Mouse (Mus musculus) CH12.LX (cell line): ENCODE measurements around the gene AI854703. TPM values are rescaled to one million over a fixed set of nuclear protein-coding genes. Genes with fewer than 3 reads are reported as not detected.

Experiments used
- DNase-seq: peaks from one replicate; pipeline ENCODE4 v3.0.0-alpha.2; 2013; ENCODE audit errors: extremely low read depth
- H3K27ac ChIP-seq: 2 replicates; pipeline ENCODE4 v1.5.1; 2012; ENCODE audit warnings: low read depth, mild to moderate bottlenecking, control low read depth, moderate library complexity; ENCODE audit not compliant: insufficient read depth
- H3K27me3 ChIP-seq: replicated peaks from 2 replicates; pipeline ENCODE3; 2012; ENCODE audit warnings: inconsistent platforms
- H3K36me3 ChIP-seq, 2 experiments: replicated peaks in 1 of 2; 2 replicates each; pipeline versions ENCODE3 to v1.6.1; 2012; ENCODE audit warnings: inconsistent platforms in 1 of 2, low read length in 1 of 2, mild to moderate bottlenecking in 1 of 2, mixed read lengths in 1 of 2, moderate library complexity in 1 of 2; ENCODE audit not compliant: control insufficient read depth in 1 of 2, insufficient read depth in 1 of 2
- H3K4me1 ChIP-seq, 2 experiments: 2 replicates each; pipeline ENCODE4 v1.6.1; 2012; ENCODE audit warnings: inconsistent platforms in 1 of 2, moderate library complexity in 1 of 2; ENCODE audit not compliant: insufficient read depth in 2 of 2, control insufficient read depth in 1 of 2
- H3K4me2 ChIP-seq: 2 replicates; pipeline ENCODE4 v1.6.1; 2012; ENCODE audit warnings: low read depth, mild to moderate bottlenecking, control low read depth; ENCODE audit not compliant: poor library complexity, insufficient read depth, severe bottlenecking
- H3K4me3 ChIP-seq, 3 experiments: fragments of 150-350 bp in 1 of 3; sonication (generic) in 1 of 3; replicated peaks in 1 of 3; 2 replicates each; pipeline versions ENCODE3 to v1.5.1; 2011 to 2012; ENCODE audit warnings: low read depth in 2 of 3, low read length in 2 of 3, mild to moderate bottlenecking in 2 of 3, moderate library complexity in 2 of 3, control low read depth in 1 of 3, improper control_type of control experiment in 1 of 3, inconsistent platforms in 1 of 3, mixed read lengths in 1 of 3; ENCODE audit not compliant: poor library complexity in 1 of 3
- H3K79me2 ChIP-seq: replicated peaks from 2 replicates; pipeline ENCODE4 v1.6.1; 2012; ENCODE audit warnings: mild to moderate bottlenecking, moderate library complexity; ENCODE audit not compliant: control insufficient read depth, poor library complexity, insufficient read depth, severe bottlenecking; ENCODE audit errors: extremely low read depth
- H3K9ac ChIP-seq: 2 replicates; pipeline ENCODE4 v1.6.1; 2012; ENCODE audit warnings: low read depth, mild to moderate bottlenecking, control low read depth, moderate library complexity; ENCODE audit not compliant: insufficient read depth
- H3K9me3 ChIP-seq: replicated peaks from 2 replicates; pipeline ENCODE3; 2012; ENCODE audit warnings: low read length, inconsistent platforms, mixed read lengths
- BHLHE40 ChIP-seq: IDR thresholded peaks from 2 replicates; pipeline ENCODE4 v1.6.1; 2011; ENCODE audit warnings: mild to moderate bottlenecking, low read depth, low read length, improper control_type of control experiment
- CTCF ChIP-seq, 2 experiments: IDR thresholded peaks in 1 of 2; conservative IDR thresholded peaks in 1 of 2; 2 replicates each; pipeline ENCODE4 v1.5.1; 2011 to 2012; ENCODE audit warnings: low read depth in 2 of 2, low read length in 2 of 2, improper control_type of control experiment in 1 of 2, inconsistent platforms in 1 of 2, mild to moderate bottlenecking in 1 of 2, moderate library complexity in 1 of 2
- E2F4 ChIP-seq: IDR thresholded peaks from 2 replicates; pipeline ENCODE4 v1.6.1; 2011; ENCODE audit warnings: low read depth, low read length, improper control_type of control experiment; ENCODE audit not compliant: insufficient replicate concordance
- ELF1 ChIP-seq: IDR thresholded peaks from 2 replicates; pipeline ENCODE4 v1.6.1; 2014; ENCODE audit warnings: low read depth, mild to moderate bottlenecking, inconsistent platforms, low read length, improper control_type of control experiment
- ETS1 ChIP-seq: conservative IDR thresholded peaks from 2 replicates; pipeline ENCODE4 v1.6.1; 2012; ENCODE audit warnings: low read depth, mild to moderate bottlenecking, inconsistent platforms, low read length, improper control_type of control experiment, moderate library complexity
- GABPA ChIP-seq: IDR thresholded peaks from 2 replicates; pipeline ENCODE4 v1.6.1; 2012; ENCODE audit warnings: low read depth, low read length, improper control_type of control experiment, inconsistent platforms; ENCODE audit not compliant: insufficient replicate concordance
- HCFC1 ChIP-seq: IDR thresholded peaks from 2 replicates; pipeline ENCODE4 v1.6.1; 2012; ENCODE audit warnings: low read depth, mild to moderate bottlenecking, inconsistent platforms, low read length, improper control_type of control experiment
- IRF4 ChIP-seq: IDR thresholded peaks from 2 replicates; pipeline ENCODE4 v1.6.1; 2014; ENCODE audit warnings: low read depth, mild to moderate bottlenecking, inconsistent platforms, low read length, improper control_type of control experiment
- JUN ChIP-seq: IDR thresholded peaks from 2 replicates; pipeline ENCODE4 v1.6.1; 2011; ENCODE audit warnings: low read depth, mild to moderate bottlenecking, low read length, improper control_type of control experiment, moderate library complexity; ENCODE audit not compliant: insufficient read depth
- JUND ChIP-seq: conservative IDR thresholded peaks from 2 replicates; pipeline ENCODE4 v1.6.1; 2011; ENCODE audit warnings: low read depth, low read length, improper control_type of control experiment
- KAT2A ChIP-seq: IDR thresholded peaks from 2 replicates; pipeline ENCODE4 v1.6.1; 2012; ENCODE audit warnings: low read length, improper control_type of control experiment, inconsistent platforms; ENCODE audit not compliant: insufficient replicate concordance
- MAFK ChIP-seq: IDR thresholded peaks from 2 replicates; pipeline ENCODE4 v1.6.1; 2011; ENCODE audit warnings: low read length, improper control_type of control experiment; ENCODE audit not compliant: insufficient replicate concordance
- MAX ChIP-seq: IDR thresholded peaks from 2 replicates; pipeline ENCODE4 v1.6.1; 2011; ENCODE audit warnings: low read length, improper control_type of control experiment
- MAZ ChIP-seq: IDR thresholded peaks from 2 replicates; pipeline ENCODE4 v1.6.1; 2012; ENCODE audit warnings: low read depth, mild to moderate bottlenecking, inconsistent platforms, low read length, improper control_type of control experiment, moderate library complexity
- MXI1 ChIP-seq: IDR thresholded peaks from 2 replicates; pipeline ENCODE4 v1.6.1; 2011; ENCODE audit warnings: mild to moderate bottlenecking, low read depth, low read length, improper control_type of control experiment
- MYC ChIP-seq: IDR thresholded peaks from 2 replicates; pipeline ENCODE4 v1.6.1; 2011; ENCODE audit warnings: low read depth, mild to moderate bottlenecking, improper control_type of control experiment, low read length
- NRF1 ChIP-seq: IDR thresholded peaks from 2 replicates; pipeline ENCODE4 v1.6.1; 2014; ENCODE audit warnings: low read depth, mild to moderate bottlenecking, inconsistent platforms, low read length, improper control_type of control experiment, moderate library complexity
- PAX5 ChIP-seq: IDR thresholded peaks from 2 replicates; pipeline ENCODE4 v1.6.1; 2012; ENCODE audit warnings: low read length, inconsistent platforms, mixed read lengths
- POLR2A ChIP-seq: IDR thresholded peaks from 2 replicates; pipeline ENCODE4 v1.6.1; 2011; ENCODE audit warnings: low read depth, mild to moderate bottlenecking, improper control_type of control experiment, low read length
- POLR2AphosphoS2 ChIP-seq: IDR thresholded peaks from 2 replicates; pipeline ENCODE4 v1.6.1; 2011; ENCODE audit warnings: low read depth, low read length, improper control_type of control experiment
- RAD21 ChIP-seq: IDR thresholded peaks from 2 replicates; pipeline ENCODE4 v1.6.1; 2011; ENCODE audit warnings: low read depth, mild to moderate bottlenecking, low read length, improper control_type of control experiment, moderate library complexity
- RCOR1 ChIP-seq: conservative IDR thresholded peaks from 2 replicates; pipeline ENCODE4 v1.6.1; 2012; ENCODE audit warnings: low read depth, mild to moderate bottlenecking, inconsistent platforms, low read length, improper control_type of control experiment
- SIN3A ChIP-seq: IDR thresholded peaks from 2 replicates; pipeline ENCODE4 v1.6.1; 2012; ENCODE audit warnings: low read length, improper control_type of control experiment, inconsistent platforms
- SMC3 ChIP-seq: IDR thresholded peaks from 2 replicates; pipeline ENCODE4 v1.6.1; 2011; ENCODE audit warnings: low read depth, low read length, improper control_type of control experiment
- TBP ChIP-seq: conservative IDR thresholded peaks from 2 replicates; pipeline ENCODE4 v1.6.1; 2011; ENCODE audit warnings: low read depth, low read length, improper control_type of control experiment
- TCF12 ChIP-seq: IDR thresholded peaks from 2 replicates; pipeline ENCODE4 v1.6.1; 2014; ENCODE audit warnings: low read depth, mild to moderate bottlenecking, inconsistent platforms, low read length, improper control_type of control experiment
- UBTF ChIP-seq: IDR thresholded peaks from 2 replicates; pipeline ENCODE4 v1.6.1; 2012; ENCODE audit warnings: low read depth, mild to moderate bottlenecking, inconsistent platforms, low read length, improper control_type of control experiment, moderate library complexity
- USF1 ChIP-seq: IDR thresholded peaks from 2 replicates; pipeline ENCODE4 v1.6.1; 2014; ENCODE audit warnings: low read depth, mild to moderate bottlenecking, inconsistent platforms, low read length, improper control_type of control experiment
- USF2 ChIP-seq: conservative IDR thresholded peaks from 2 replicates; pipeline ENCODE4 v1.6.1; 2011; ENCODE audit warnings: low read depth, low read length, improper control_type of control experiment
- ZC3H11A ChIP-seq: IDR thresholded peaks from 2 replicates; pipeline ENCODE4 v1.6.1; 2012; ENCODE audit warnings: low read depth, mild to moderate bottlenecking, inconsistent platforms, low read length, improper control_type of control experiment
- ZKSCAN1 ChIP-seq: IDR thresholded peaks from 2 replicates; pipeline ENCODE4 v1.6.1; 2012; ENCODE audit warnings: low read depth, inconsistent platforms, low read length, improper control_type of control experiment, borderline replicate concordance
- ZMIZ1 ChIP-seq: IDR thresholded peaks from 2 replicates; pipeline ENCODE4 v1.6.1; 2012; ENCODE audit warnings: low read depth, mild to moderate bottlenecking, inconsistent platforms, low read length, improper control_type of control experiment
- ZNF384 ChIP-seq: IDR thresholded peaks from 2 replicates; pipeline ENCODE4 v1.6.1; 2012; ENCODE audit warnings: low read depth, low read length, improper control_type of control experiment, inconsistent platforms
- dilution Hi-C: fragments of 300-500 bp; cut with MboI; formaldehyde crosslinking; loops from 2 replicates; pipeline ENCODE4 v1.14.3; 2020; ENCODE audit warnings: low sequenced_read_pairs; ENCODE audit not compliant: extremely low pct_unique_long_range_greater_than_20kb, extremely low pct_ligation_motif_present
- in situ Hi-C: fragments of 300-500 bp; cut with MboI; formaldehyde crosslinking; loops from 3 replicates; pipeline ENCODE4 v1.14.3; 2019; ENCODE audit warnings: low sequenced_read_pairs, low pct_ligation_motif_present, low pct_unique_long_range_greater_than_20kb, mixed read lengths
- polyA plus RNA-seq: library from polyadenylated mRNA; unstranded; fragments of >175 nt; gene quantifications from 2 replicates; pipeline ENCODE4 v1.2.1, GENCODE M21; 2012; ENCODE audit warnings: low read depth; ENCODE audit not compliant: insufficient read length
- total RNA-seq, 2 experiments: library from RNA; depleted of rRNA; stranded (reverse); fragments of 300-350 nt in 1 of 2; fragments of >200 nt in 1 of 2; gene quantifications; 2 replicates each; pipeline ENCODE4 v1.2.3; 2012 to 2014

The AI854703 gene
- total and polyA plus RNA-seq, 3 experiments = 2.1 to 5.3 (median 4.8) TPM

DNA sequence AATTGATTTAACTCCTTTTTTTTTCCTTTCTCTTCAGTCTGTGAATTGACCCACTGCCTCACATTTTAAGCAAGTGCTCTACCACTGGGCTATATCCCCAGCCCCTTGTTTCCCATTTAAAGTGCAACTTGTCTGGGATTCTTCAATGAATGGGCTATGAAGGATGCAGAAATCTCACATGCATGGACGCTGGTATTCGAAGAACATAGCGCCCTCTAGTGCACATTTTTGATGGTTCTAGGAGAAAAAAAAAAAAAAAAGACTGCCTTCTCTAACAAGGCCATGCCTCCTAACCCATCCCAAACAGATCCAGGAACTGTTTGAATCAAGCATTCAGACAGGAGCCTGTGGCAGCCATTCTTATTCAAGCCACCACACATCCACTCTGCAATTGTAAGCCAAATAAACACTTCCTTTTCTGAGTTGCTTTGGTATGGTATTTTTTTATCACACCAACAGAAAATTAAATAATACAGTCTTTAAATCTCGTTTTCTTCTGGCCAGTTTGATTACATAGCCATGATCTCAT lies 16.3 kb downstream of the AI854703 start:
- H3K36me3 ChIP-seq = no peaks in the 10 kb centered on the region
- no peak overlapping the region for H3K4me3 ChIP-seq
- no peak overlapping the region for H3K9ac ChIP-seq
- peaks cover 6% of the 10 kb centered on the region for H3K79me2 ChIP-seq
- no peak overlapping the region for H3K4me2 ChIP-seq
- H3K9me3 ChIP-seq = no peaks in the 10 kb centered on the region
- in situ Hi-C loops = loop anchor here (10.0 to 25.0 kb wide), 2 partner anchors 212 to 319 kb away; partner anchors contain the start of gene Doxl2
- TF ChIP-seq HCFC1 (no peak), TCF12 (no peak), CTCF (conservative IDR thresholded peaks at IDR 0.05 in 1 of 2, IDR thresholded peaks at IDR 0.05 in 1 of 2; ENCODE audit: low read depth in 2 of 2, low read length in 2 of 2) (peak; percentile 32 to 87; a peak in 3 of 4 replicates), MAZ (no peak), BHLHE40 (no peak), SMC3 (peak; percentile 86), MAFK (no peak), MYC (no peak), USF1 (no peak), PAX5 (no peak), ELF1 (no peak), SIN3A (no peak), JUN (no peak), POLR2AphosphoS2 (no peak), USF2 (no peak), NRF1 (no peak), RCOR1 (no peak), ZMIZ1 (no peak), JUND (no peak), ZNF384 (peak; percentile 99), UBTF (no peak), ZC3H11A (peak; percentile 57), ZKSCAN1 (no peak), ETS1 (no peak), KAT2A (no peak), MXI1 (no peak), RAD21 (peak; percentile 84), POLR2A (no peak), TBP (no peak), IRF4 (no peak; the same call in 1 of the 2 replicates), GABPA (no peak), MAX (no peak), E2F4 (no peak)
- peaks cover 11 to 34% of the 10 kb centered on the region in 2 experiments; a peak in 3 of 4 replicates for H3K4me1 ChIP-seq
- dilution Hi-C loops = loop anchor here (25.0 kb wide), 1 partner anchor 119 kb away; the partner anchor contains the start of gene Gimap3
- H3K27ac ChIP-seq = no peak overlapping the region
- DNase-seq = peak; percentile 74
- H3K27me3 ChIP-seq = no peaks in the 10 kb centered on the region
